Mouse (Mus musculus) forebrain, embryonic 13.5 days (tissue): ENCODE measurements at regions not wholly inside any gene's neighbourhood (a gene's known extent, or its start where the extent isn't known, plus 50 kb on each side); places are given as distances from the start of the nearest gene placed in this dataset.

Experiments
- ATAC-seq: fragments of 200-750 bp; cut with Nextera tagmentation; 2 replicates; pipeline ENCODE4 v1.8.0; 2017
- H3K27ac ChIP-seq: fragments of 300-500 bp; sonication (generic); 2 replicates; pipeline ENCODE4 v1.5.1; 2015; ENCODE audit warnings: inconsistent platforms, mild to moderate bottlenecking, moderate library complexity
- H3K27me3 ChIP-seq: fragments of 300-500 bp; sonication (generic); 2 replicates; pipeline ENCODE4 v1.6.1; 2015; ENCODE audit warnings: mild to moderate bottlenecking, inconsistent platforms
- H3K36me3 ChIP-seq: fragments of 300-500 bp; sonication (generic); 2 replicates; pipeline ENCODE4 v1.6.1; 2015; ENCODE audit warnings: mild to moderate bottlenecking, inconsistent platforms; ENCODE audit not compliant: poor library complexity, severe bottlenecking
- H3K4me1 ChIP-seq: fragments of 300-500 bp; sonication (generic); 2 replicates; pipeline ENCODE4 v1.6.1; 2015; ENCODE audit warnings: inconsistent platforms
- H3K4me2 ChIP-seq: fragments of 300-500 bp; sonication (generic); 2 replicates; pipeline ENCODE4 v1.6.1; 2015; ENCODE audit warnings: inconsistent platforms, mild to moderate bottlenecking, moderate library complexity
- H3K4me3 ChIP-seq: fragments of 300-500 bp; sonication (generic); 2 replicates; pipeline ENCODE4 v1.5.1; 2015; ENCODE audit warnings: mild to moderate bottlenecking, inconsistent platforms
- H3K9ac ChIP-seq: fragments of 300-500 bp; sonication (generic); 2 replicates; pipeline ENCODE4 v1.6.1; 2015; ENCODE audit warnings: mild to moderate bottlenecking, inconsistent platforms
- H3K9me3 ChIP-seq: fragments of 300-500 bp; sonication (generic); replicated peaks from 2 replicates; pipeline ENCODE4 v1.6.1; 2016; ENCODE audit warnings: inconsistent platforms
- WGBS: fragments of 180-500 bp; shearing (Covaris S2); methylation state at CpG from one replicate; pipeline ENCODE4 v1.1.7; 2015; 5-methylcytosine and 5-hydroxymethylcytosine counted together

DNA sequence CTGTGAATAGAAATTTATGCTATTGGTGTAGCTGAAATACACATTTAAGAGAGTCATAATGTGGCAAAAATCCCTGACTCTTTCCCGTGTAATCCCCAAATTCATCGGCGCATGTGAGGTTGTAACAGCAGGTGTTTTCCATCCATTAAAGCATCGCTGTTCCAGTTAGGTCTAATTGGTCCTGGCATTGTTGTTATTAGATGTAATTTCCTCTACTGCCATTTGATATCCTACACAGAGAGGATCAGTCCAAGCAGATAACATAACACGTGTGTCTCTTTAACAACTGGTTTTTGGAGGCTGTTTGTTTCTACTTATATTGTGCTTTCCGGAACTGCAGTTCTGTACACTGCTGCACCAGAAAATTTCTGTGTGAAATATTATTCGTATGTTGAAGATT is 101.8 kb downstream of the Vgll3 start:
- Histone ChIP-seq H3K27me3 (no peaks in the 10 kb centered on the region), H3K36me3 (no peaks in the 10 kb centered on the region), H3K27ac (no peak overlapping the region), H3K4me2 (no peak overlapping the region), H3K9ac (no peak overlapping the region), H3K4me3 (no peak overlapping the region), H3K9me3 (no peaks in the 10 kb centered on the region), H3K4me1 (no peaks in the 10 kb centered on the region)
- WGBS, result 78% methylated on average over 7 of the region's 7 CpGs
- no peak for ATAC-seq

DNA sequence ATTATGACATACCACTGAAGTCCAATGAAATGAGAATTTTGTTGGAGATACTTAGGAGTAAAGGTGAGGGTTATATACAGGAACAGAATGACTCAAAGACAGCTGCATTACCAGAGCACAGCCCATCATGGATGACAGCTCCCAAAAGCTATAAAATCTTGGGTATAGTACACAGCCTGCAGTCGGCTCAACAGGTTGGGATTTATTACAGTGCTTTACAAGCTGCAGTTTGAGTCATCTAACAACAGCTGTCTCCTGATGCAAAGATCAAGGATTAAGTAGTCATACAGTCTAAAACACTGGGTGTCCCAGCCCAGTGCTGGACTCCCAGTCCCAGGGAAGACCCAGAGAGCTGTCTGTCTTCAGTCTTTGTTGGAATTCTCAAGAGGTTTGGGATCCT is 110.9 kb downstream of the Vgll3 start:
- Histone ChIP-seq H3K9ac (no peak overlapping the region), H3K27me3 (no peaks in the 10 kb centered on the region), H3K4me1 (no peaks in the 10 kb centered on the region), H3K4me2 (no peak overlapping the region), H3K36me3 (no peaks in the 10 kb centered on the region), H3K9me3 (no peaks in the 10 kb centered on the region), H3K4me3 (no peak overlapping the region), H3K27ac (no peak overlapping the region)
- ATAC-seq, result no peak
- WGBS, result 83% methylated on average over 1 of the region's 1 CpGs

DNA sequence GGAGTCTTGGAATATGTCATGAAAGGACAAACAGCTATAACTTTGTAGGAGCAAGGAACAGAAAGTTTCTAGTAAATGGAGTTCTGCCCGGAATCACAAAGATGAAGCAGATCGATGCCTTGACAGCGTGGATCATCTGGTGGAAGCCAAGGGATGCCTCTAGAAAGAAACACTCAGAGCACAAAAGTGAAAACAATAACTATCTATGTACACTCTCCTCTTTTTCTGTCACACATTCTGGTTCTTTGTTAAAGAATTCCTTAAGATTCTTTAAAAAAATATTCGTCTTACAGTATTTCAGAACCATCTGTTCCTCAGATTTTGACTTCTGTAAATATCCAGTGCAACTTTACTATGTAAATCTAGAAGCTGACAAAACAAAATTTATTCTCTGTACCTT is 148.8 kb downstream of the Vgll3 start:
- Histone ChIP-seq H3K27ac (no peak overlapping the region), H3K27me3 (no peaks in the 10 kb centered on the region), H3K4me1 (no peaks in the 10 kb centered on the region), H3K4me2 (no peak overlapping the region), H3K9ac (no peak overlapping the region), H3K36me3 (no peaks in the 10 kb centered on the region), H3K9me3 (no peaks in the 10 kb centered on the region), H3K4me3 (no peak overlapping the region)
- 73% methylated on average over 4 of the region's 4 CpGs for WGBS
- no peak for ATAC-seq

DNA sequence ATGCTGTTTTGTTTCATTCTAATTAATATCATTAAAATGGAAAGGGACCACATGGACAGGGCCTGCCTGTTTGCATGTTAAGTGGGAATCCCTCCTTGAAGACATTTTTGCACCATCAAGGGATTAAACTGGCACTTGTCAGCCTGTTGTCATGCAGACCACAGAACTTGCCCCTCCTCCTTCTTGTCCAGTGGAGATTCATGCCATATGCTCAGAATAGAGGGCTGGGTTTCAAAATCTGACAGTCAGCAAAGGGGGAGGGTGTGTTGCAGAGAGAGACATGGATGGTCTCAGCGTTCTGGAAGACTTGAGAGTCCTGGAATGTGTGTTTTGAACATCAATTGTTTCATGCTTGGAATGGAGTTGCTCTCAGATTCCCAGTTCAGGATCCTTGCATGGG is 149.2 kb downstream of the Vgll3 start:
- Histone ChIP-seq H3K4me3 (no peak overlapping the region), H3K27me3 (no peaks in the 10 kb centered on the region), H3K9ac (no peak overlapping the region), H3K9me3 (no peaks in the 10 kb centered on the region), H3K4me1 (no peaks in the 10 kb centered on the region), H3K27ac (no peak overlapping the region), H3K4me2 (no peak overlapping the region), H3K36me3 (no peaks in the 10 kb centered on the region)
- ATAC-seq, result peak; percentile 70
- 43% methylated on average over 1 of the region's 1 CpGs for WGBS

DNA sequence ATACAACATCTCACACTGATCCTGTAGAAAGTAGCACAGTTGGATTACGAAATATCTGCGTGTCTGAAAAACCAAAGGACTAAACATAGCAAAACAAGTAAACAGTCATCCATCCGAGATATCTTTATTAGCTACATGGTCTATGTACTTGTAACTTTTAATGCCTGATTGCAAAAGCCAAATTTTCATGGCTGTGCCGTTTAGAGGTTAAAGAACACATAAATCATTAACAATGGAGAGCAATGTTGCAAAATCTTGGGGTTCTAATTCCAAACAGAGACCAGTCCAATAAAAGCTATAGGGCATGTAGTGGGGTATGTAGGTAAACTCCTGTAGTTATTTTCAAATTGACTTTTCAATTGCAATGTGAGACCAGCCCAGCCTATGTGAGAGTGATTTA is 162.0 kb downstream of the Vgll3 start:
- Histone ChIP-seq H3K9ac (no peak overlapping the region), H3K36me3 (no peaks in the 10 kb centered on the region), H3K4me3 (no peak overlapping the region), H3K27ac (no peak overlapping the region), H3K4me1 (no peaks in the 10 kb centered on the region), H3K4me2 (no peak overlapping the region), H3K9me3 (no peaks in the 10 kb centered on the region), H3K27me3 (no peaks in the 10 kb centered on the region)
- WGBS, result 95% methylated on average over 4 of the region's 4 CpGs
- no peak for ATAC-seq

DNA sequence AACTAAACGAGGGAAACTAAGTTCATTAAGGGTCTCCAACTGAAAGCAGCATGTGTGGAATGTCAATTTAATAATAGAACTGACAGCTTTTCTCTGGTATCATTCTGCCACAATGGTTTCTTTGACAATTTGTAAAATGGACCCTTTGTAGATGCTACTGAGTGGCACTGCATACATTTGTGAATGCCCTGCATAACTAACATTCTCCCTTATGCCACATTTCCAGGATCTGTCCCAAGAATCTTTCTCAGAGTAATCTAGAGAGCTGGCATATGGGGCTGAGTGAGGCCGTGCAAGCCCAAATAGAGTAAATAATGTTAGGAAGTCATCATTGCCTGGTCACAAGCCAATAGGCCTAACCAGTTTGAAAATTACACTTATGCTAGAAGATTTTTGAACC is 172.1 kb downstream of the Vgll3 start:
- WGBS, result 21% methylated on average over 2 of the region's 2 CpGs
- no peaks in the 10 kb centered on the region for H3K36me3 ChIP-seq
- no peak overlapping the region for H3K27ac ChIP-seq
- H3K4me1 ChIP-seq, result peaks cover 6% of the 10 kb centered on the region; the same call in 1 of the 2 replicates
- H3K9me3 ChIP-seq, result no peaks in the 10 kb centered on the region
- H3K9ac ChIP-seq, result no peak overlapping the region
- H3K27me3 ChIP-seq, result no peaks in the 10 kb centered on the region
- H3K4me3 ChIP-seq, result no peak overlapping the region
- H3K4me2 ChIP-seq, result no peak overlapping the region
- ATAC-seq, result peak; percentile 67; the same call in 1 of the 2 replicates

DNA sequence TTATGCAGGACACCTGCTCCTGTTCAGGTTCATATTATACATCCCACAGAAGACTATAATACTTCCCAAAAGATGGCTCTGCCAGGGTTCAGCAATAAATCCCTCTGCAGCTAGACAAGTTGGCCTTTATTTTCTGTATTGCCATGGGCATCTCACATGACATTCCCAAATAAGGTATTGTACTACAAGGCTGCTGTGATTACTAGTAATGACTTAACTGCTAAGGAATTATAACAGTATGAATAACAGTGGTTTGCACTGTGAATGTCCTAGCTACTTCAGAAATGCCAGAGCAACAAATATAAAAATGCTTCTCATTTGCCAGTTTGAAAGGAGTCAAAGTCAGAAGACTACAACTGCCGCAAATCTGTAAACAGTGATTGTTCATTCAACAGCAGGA is 184.3 kb downstream of the Vgll3 start:
- Histone ChIP-seq H3K4me1 (no peaks in the 10 kb centered on the region), H3K4me3 (no peak overlapping the region), H3K4me2 (no peak overlapping the region), H3K27me3 (no peaks in the 10 kb centered on the region), H3K9me3 (no peaks in the 10 kb centered on the region), H3K36me3 (no peaks in the 10 kb centered on the region), H3K27ac (no peak overlapping the region), H3K9ac (no peak overlapping the region)
- WGBS, result 89% methylated on average over 1 of the region's 1 CpGs
- ATAC-seq, result no peak

DNA sequence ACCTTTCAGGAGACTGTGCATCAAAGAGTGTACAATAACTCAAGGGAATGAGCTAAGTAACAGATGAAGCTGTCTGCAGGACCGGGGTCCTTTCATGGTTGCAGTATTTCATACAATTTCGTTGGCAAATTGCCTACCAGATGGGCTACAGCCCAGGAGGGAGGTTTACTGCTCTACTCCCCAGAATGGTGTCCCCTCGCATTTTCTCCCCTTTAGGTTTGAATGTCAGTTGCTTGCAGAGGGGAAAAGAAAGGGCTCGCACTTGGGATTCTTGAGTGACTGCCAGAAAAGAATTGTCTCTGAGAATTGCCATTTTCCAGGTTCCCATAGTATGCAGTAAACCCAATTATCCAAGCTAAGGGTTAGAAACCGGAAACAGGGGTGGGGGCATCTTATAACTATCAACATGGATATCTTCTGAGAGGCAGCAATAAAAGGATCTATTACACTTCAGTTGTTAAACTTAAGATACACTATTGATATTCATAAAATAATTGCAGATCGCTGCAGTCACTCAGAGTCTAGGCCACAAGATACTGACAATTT is 185.7 kb downstream of the Vgll3 start:
- Histone ChIP-seq H3K4me3 (no peak overlapping the region), H3K27me3 (no peaks in the 10 kb centered on the region), H3K4me2 (no peak overlapping the region), H3K27ac (no peak overlapping the region), H3K9ac (no peak overlapping the region), H3K4me1 (no peaks in the 10 kb centered on the region), H3K9me3 (no peaks in the 10 kb centered on the region), H3K36me3 (no peaks in the 10 kb centered on the region)
- no peak for ATAC-seq
- 70% methylated on average over 6 of the region's 6 CpGs for WGBS

DNA sequence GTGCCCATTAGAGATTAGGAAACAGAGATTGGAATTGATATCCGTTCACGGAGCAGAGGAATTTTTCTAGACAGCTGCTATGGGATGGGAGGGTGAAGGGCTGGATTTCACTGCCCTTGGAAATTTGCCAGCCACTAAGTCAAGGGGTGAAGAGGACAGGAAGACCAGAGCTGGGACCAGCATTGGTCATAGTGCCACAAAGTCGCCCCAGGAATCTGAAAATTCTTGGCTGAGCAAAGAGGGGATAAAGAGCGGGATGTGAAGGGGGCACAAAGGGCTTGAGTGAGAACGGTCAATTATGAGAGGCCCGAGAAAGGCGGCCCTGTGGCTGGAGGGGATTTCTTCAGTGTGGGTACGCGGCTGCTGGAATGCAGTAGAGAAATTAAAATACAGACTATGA is 189.6 kb downstream of the Vgll3 start:
- no peak for ATAC-seq
- H3K4me2 ChIP-seq, result no peak overlapping the region
- 76% methylated on average over 9 of the region's 9 CpGs for WGBS
- no peaks in the 10 kb centered on the region for H3K27me3 ChIP-seq
- H3K4me3 ChIP-seq, result no peak overlapping the region
- H3K36me3 ChIP-seq, result no peaks in the 10 kb centered on the region
- no peak overlapping the region for H3K27ac ChIP-seq
- no peak overlapping the region for H3K9ac ChIP-seq
- H3K9me3 ChIP-seq, result no peaks in the 10 kb centered on the region
- no peaks in the 10 kb centered on the region for H3K4me1 ChIP-seq

DNA sequence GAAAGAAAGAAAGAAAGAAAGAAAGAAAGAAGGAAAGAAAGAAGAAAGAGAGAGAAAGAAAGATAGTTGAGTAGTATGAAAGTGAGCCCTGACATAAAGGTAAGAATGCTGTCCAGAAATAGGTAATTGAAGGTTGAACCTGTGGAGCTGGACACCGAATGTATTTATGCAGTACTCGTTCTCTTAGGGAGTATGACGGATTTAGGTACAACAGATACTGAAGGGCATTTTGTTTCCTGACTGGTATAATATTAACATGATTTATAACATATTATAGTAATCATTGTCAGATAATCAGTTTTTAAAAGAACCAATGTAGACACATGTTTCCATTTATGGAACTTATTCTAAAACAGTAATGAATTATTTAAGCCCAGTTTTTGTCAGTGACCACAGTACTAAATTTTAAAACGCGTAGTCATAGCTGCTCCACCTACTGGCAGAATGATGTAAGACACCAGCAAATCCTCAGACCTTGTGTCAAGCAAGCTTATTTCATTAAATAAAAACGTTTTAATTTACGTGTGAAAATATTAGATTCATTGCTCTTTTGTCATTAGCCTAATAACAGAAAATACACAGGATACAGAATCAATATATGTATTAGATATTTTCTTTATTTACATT is 191.0 kb downstream of the Vgll3 start:
- no peaks in the 10 kb centered on the region for H3K36me3 ChIP-seq
- H3K9me3 ChIP-seq, result no peaks in the 10 kb centered on the region
- no peak overlapping the region for H3K27ac ChIP-seq
- no peak overlapping the region for H3K4me3 ChIP-seq
- ATAC-seq, result peak; percentile 51; the same call in 1 of the 2 replicates
- no peaks in the 10 kb centered on the region for H3K27me3 ChIP-seq
- no peak overlapping the region for H3K9ac ChIP-seq
- no peaks in the 10 kb centered on the region for H3K4me1 ChIP-seq
- H3K4me2 ChIP-seq, result no peak overlapping the region
- WGBS, result 52% methylated on average over 7 of the region's 7 CpGs

DNA sequence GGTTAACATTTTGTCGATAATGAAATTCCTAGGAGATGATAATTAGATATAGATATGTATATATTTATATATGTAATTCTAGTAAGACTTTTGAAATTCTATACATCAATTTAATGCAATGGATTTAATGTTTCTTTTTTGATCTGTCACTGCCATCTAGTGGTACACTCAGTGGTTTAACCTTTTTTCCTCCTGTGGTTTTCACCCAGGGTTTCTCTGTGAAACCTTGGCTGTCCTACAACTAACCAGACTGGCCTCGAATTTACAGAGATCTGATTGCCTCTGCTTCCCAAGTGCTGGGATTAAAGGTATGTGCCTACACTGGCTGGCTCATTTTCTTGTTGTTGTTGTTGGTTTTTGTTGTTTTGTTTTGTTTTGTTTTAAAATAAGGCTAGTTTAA is 198.6 kb downstream of the Vgll3 start:
- Histone ChIP-seq H3K9ac (no peak overlapping the region), H3K27ac (no peak overlapping the region), H3K36me3 (no peaks in the 10 kb centered on the region), H3K4me2 (no peak overlapping the region), H3K4me3 (no peak overlapping the region), H3K4me1 (no peaks in the 10 kb centered on the region), H3K9me3 (no peaks in the 10 kb centered on the region), H3K27me3 (no peaks in the 10 kb centered on the region)
- WGBS, result 22% methylated on average over 2 of the region's 2 CpGs
- peak; percentile 81 for ATAC-seq

DNA sequence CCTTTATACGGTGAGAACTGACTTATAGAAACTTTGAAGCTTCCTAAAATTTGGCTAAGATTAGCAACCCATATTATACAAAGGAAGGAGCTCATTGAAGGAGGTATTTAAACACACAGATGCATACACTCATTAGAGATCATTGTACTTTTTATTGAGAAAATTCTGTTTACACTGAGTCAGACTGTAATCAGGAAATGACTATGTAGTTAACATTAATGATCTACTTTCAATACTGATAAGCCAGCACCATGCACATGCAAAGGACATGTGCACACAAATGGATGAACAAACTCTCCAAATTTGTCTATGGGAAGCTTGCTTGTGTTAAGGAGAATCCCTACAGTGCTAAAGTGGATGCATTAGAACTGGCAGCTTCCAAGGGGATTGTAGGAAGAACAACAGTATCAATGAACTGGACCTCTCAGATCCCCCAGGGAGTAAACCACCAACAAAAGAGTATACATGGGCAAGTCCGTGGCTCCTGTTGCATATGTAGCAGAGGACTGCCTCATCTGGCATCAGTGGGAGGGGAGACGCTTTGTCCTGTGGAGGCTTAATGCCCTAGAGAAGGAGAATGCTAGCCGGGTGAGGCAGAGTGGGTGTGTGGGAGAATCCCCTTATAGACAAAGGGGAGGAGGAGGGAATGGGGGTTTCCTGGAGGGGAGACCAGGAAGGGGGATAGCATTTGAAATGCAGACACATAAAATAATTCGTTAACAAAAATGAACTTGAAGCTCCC is 200.0 kb downstream of the Vgll3 start:
- 28% methylated on average over 5 of the region's 5 CpGs for WGBS
- Histone ChIP-seq H3K4me3 (no peak overlapping the region), H3K27ac (no peak overlapping the region), H3K9me3 (no peaks in the 10 kb centered on the region), H3K4me2 (no peak overlapping the region), H3K27me3 (no peaks in the 10 kb centered on the region), H3K36me3 (no peaks in the 10 kb centered on the region), H3K4me1 (no peaks in the 10 kb centered on the region), H3K9ac (no peak overlapping the region)
- peak; percentile 19; the same call in 1 of the 2 replicates for ATAC-seq
